Mouse (Mus musculus) erythroid progenitor cell, adult 5-6 weeks (primary cell): ENCODE measurements around the gene Ccdc7b. TPM values are rescaled to one million over a fixed set of nuclear protein-coding genes. Genes with fewer than 3 reads are reported as not detected.
"Not testable (repeated sequence)": the region's sequence is repeated elsewhere in the genome, so short reads cannot be mapped to it uniquely, and the experiment has no call there.

Experiments used
- ATAC-seq: replicated peaks from 2 replicates; pipeline ENCODE4 v1.8.0; 2016; ENCODE audit warnings: moderate number of reproducible peaks, mild to moderate bottlenecking, moderate TSS enrichment, inconsistent platforms; ENCODE audit not compliant: poor library complexity, low FRiP score, severe bottlenecking
- total RNA-seq, 2 experiments: library from RNA; stranded (forward) in 1 of 2; stranded (reverse) in 1 of 2; fragments of 150-400 nt in 1 of 2; fragments of 186-747, 209-891 nt in 1 of 2; gene quantifications; 2 replicates each; pipeline versions ENCODE4 v1.2.3 to v1.2.4; 2015 to 2017; ENCODE audit warnings: low replicate concordance in 2 of 2

Gene Ccdc7b
- total RNA-seq (2015; ENCODE audit: low replicate concordance), result not detected in 2 replicates
- not detected in 2 replicates for total RNA-seq (2017; ENCODE audit: low replicate concordance)

- ATAC-seq, result not testable (repeated sequence)
These were observed at the start of gene Ccdc7b for GRCm38 (mm10) chr8:129066834-129067233. Gene Ccdc7b (plus strand): TSS chr8:129067134.

GRCm38 (mm10) chr8:129065417-129065816 is 1.5 kb upstream of the Ccdc7b start, which contains the start of gene Ccdc7a:
Gene Ccdc7a (minus strand): TSS chr8:129065517.
- ATAC-seq, result not testable (repeated sequence)

GRCm38 (mm10) chr8:129115761-129116160 is 48.8 kb downstream of the Ccdc7b start:
- not testable (repeated sequence) for ATAC-seq

- ATAC-seq, result no peak
These were observed 64.6 kb downstream of the Ccdc7b start, which contains the start of gene Gm10999 for GRCm38 (mm10) chr8:129131561-129131960. Gene Gm10999 (minus strand): TSS chr8:129131661.

GRCm38 (mm10) chr8:129133475-129133874 is 66.5 kb downstream of the Ccdc7b start:
- ATAC-seq, result no peak

Other genes with a start within 250 kb of the Ccdc7b start
- gene Ccdc7a, start 1.6 kb upstream of the Ccdc7b start, total RNA-seq (2015; ENCODE audit: low replicate concordance), result not detected in 2 replicates
- not detected in 2 replicates for gene Ccdc7a, start 1.6 kb upstream of the Ccdc7b start, total RNA-seq (2017; ENCODE audit: low replicate concordance)
- gene Gm10999, start 64.5 kb downstream of the Ccdc7b start, total RNA-seq (2015; ENCODE audit: low replicate concordance), result not detected in 2 replicates
- gene Gm10999, start 64.5 kb downstream of the Ccdc7b start, total RNA-seq (2017; ENCODE audit: low replicate concordance), result not detected in 2 replicates
- gene 2610044O15Rik8, start 167.3 kb downstream of the Ccdc7b start, total RNA-seq (2015; ENCODE audit: low replicate concordance), result 2.9 and 4.2 TPM in 2 replicates
- gene 2610044O15Rik8, start 167.3 kb downstream of the Ccdc7b start, total RNA-seq (2017; ENCODE audit: low replicate concordance), result 0.68 and 3.7 TPM in 2 replicates